Mouse (Mus musculus) G1E (cell line): ENCODE measurements around the gene Lmcd1. TPM values are rescaled to one million over a fixed set of nuclear protein-coding genes. Genes with fewer than 3 reads are reported as not detected.

ENCODE experiments used
- ATAC-seq: 2 replicates; pipeline ENCODE4 v1.8.0; 2016; ENCODE audit warnings: mild to moderate bottlenecking; ENCODE audit not compliant: insufficient number of reproducible peaks, poor library complexity, low FRiP score, severe bottlenecking; ENCODE audit errors: extremely low read depth
- DNase-seq: peaks from one replicate; pipeline ENCODE4 v3.0.0; 2012; ENCODE audit warnings: low spot score
- H3K27me3 ChIP-seq: 2 replicates; pipeline ENCODE4 v1.6.1; 2012; ENCODE audit warnings: mild to moderate bottlenecking, low read length, inconsistent platforms; ENCODE audit not compliant: insufficient read depth
- H3K36me3 ChIP-seq: replicated peaks from 2 replicates; pipeline ENCODE3; 2012; ENCODE audit warnings: mild to moderate bottlenecking, inconsistent platforms
- H3K4me1 ChIP-seq: 2 replicates; pipeline ENCODE4 v1.6.1; 2012; ENCODE audit warnings: low read depth, low read length, inconsistent platforms, mixed read lengths; ENCODE audit not compliant: insufficient read depth
- H3K4me3 ChIP-seq: 2 replicates; pipeline ENCODE4 v1.5.1; 2012; ENCODE audit warnings: low read depth, mild to moderate bottlenecking, inconsistent platforms, low read length, moderate library complexity, mixed read lengths
- H3K9me3 ChIP-seq: replicated peaks from 2 replicates; pipeline ENCODE4 v1.6.1; 2012; ENCODE audit warnings: inconsistent platforms
- CTCF ChIP-seq: IDR thresholded peaks from 2 replicates; pipeline ENCODE4 v1.5.1; 2012; ENCODE audit warnings: low read depth, low read length, inconsistent platforms, mixed read lengths
- GATA1 ChIP-seq: IDR thresholded peaks from 2 replicates; pipeline ENCODE4 v1.6.1; 2012; ENCODE audit warnings: borderline replicate concordance, low read length, inconsistent platforms, mixed read lengths
- GATA2 ChIP-seq: IDR thresholded peaks from 2 replicates; pipeline ENCODE4 v1.6.1; 2012; ENCODE audit warnings: low read depth, low read length, inconsistent platforms, borderline replicate concordance
- POLR2AphosphoS5 ChIP-seq: IDR thresholded peaks from 2 replicates; pipeline ENCODE4 v1.6.1; 2012; ENCODE audit warnings: low read depth, low read length, inconsistent platforms; ENCODE audit not compliant: insufficient replicate concordance
- TAL1 ChIP-seq: conservative IDR thresholded peaks from 2 replicates; pipeline ENCODE4 v1.6.1; 2012; ENCODE audit warnings: low read depth, low read length, inconsistent platforms, mixed read lengths
- polyA plus RNA-seq: library from polyadenylated mRNA; stranded (reverse); fragments of >175 nt; gene quantifications from 2 replicates; pipeline ENCODE4 v1.2.3, GENCODE M21; 2012
- total RNA-seq, 2 experiments: library from RNA; stranded (forward) in 1 of 2; stranded (reverse) in 1 of 2; fragments of 200-1000 nt in 1 of 2; fragments of >200 nt in 1 of 2; fragmentation: Nextera tagmentation in 1 of 2; gene quantifications; 2 replicates each; pipeline ENCODE4 v1.2.3; 2014 to 2017

Gene Lmcd1
- total and polyA plus RNA-seq, 3 experiments, result 0.11 TPM; not detected in 2

GRCm38 (mm10) chr6:112364581-112364980 is 91.0 kb downstream of the Lmcd1 start:
- no peaks in the 10 kb centered on the region for H3K4me1 ChIP-seq
- H3K4me3 ChIP-seq, result no peak overlapping the region
- no peak for DNase-seq
- no peaks in the 10 kb centered on the region for H3K36me3 ChIP-seq
- peaks cover 58% of the 10 kb centered on the region for H3K9me3 ChIP-seq
- no peaks in the 10 kb centered on the region for H3K27me3 ChIP-seq
- TF ChIP-seq GATA1 (no peak), GATA2 (no peak), TAL1 (no peak), POLR2AphosphoS5 (no peak), CTCF (no peak)
- no peak for ATAC-seq

GRCm38 (mm10) chr6:112365294-112365693 is 91.7 kb downstream of the Lmcd1 start:
- TF ChIP-seq GATA2 (no peak), POLR2AphosphoS5 (no peak), CTCF (no peak), GATA1 (no peak), TAL1 (no peak)
- Histone ChIP-seq H3K4me1 (no peaks in the 10 kb centered on the region), H3K36me3 (no peaks in the 10 kb centered on the region), H3K4me3 (no peak overlapping the region), H3K27me3 (no peaks in the 10 kb centered on the region), H3K9me3 (peaks cover 62% of the 10 kb centered on the region)
- DNase-seq, result no peak
- no peak for ATAC-seq

GRCm38 (mm10) chr6:112373886-112374585 is 100.5 kb downstream of the Lmcd1 start:
- peaks cover 80% of the 10 kb centered on the region for H3K9me3 ChIP-seq
- H3K4me3 ChIP-seq, result no peak overlapping the region
- DNase-seq (no peak), ATAC-seq (no peak)
- H3K36me3 ChIP-seq, result no peaks in the 10 kb centered on the region
- H3K4me1 ChIP-seq, result no peaks in the 10 kb centered on the region
- no peak for TF ChIP-seq POLR2AphosphoS5
- peak; percentile 37 for TF ChIP-seq CTCF
- TF ChIP-seq GATA2, result no peak
- H3K27me3 ChIP-seq, result no peaks in the 10 kb centered on the region

- Histone ChIP-seq H3K9me3 (peaks cover 84% of the 10 kb centered on the region), H3K4me1 (no peaks in the 10 kb centered on the region), H3K36me3 (no peaks in the 10 kb centered on the region), H3K27me3 (no peaks in the 10 kb centered on the region), H3K4me3 (no peak overlapping the region)
- no peak for DNase-seq
- TF ChIP-seq GATA1, result no peak
- no peak for TF ChIP-seq TAL1
- TF ChIP-seq CTCF, result no peak
- no peak for TF ChIP-seq POLR2AphosphoS5
- no peak for TF ChIP-seq GATA2
- no peak for ATAC-seq
Measured at GRCm38 (mm10) chr6:112375661-112376392, 102.3 kb downstream of the Lmcd1 start.

GRCm38 (mm10) chr6:112379054-112379453 is 105.5 kb downstream of the Lmcd1 start:
- Histone ChIP-seq H3K4me1 (no peaks in the 10 kb centered on the region), H3K27me3 (no peaks in the 10 kb centered on the region), H3K4me3 (no peak overlapping the region), H3K36me3 (no peaks in the 10 kb centered on the region), H3K9me3 (peaks cover 90% of the 10 kb centered on the region)
- TF ChIP-seq GATA2 (no peak), CTCF (no peak), TAL1 (no peak), GATA1 (no peak), POLR2AphosphoS5 (no peak)
- DNase-seq, result no peak
- no peak for ATAC-seq

Other genes starting within 250 kb of the Lmcd1 start
- not detected in 2 replicates for gene Ssu2, start 114.3 kb downstream of the Lmcd1 start, total RNA-seq (2014; fragmentation: Nextera tagmentation)
- gene Ssu2, start 114.3 kb downstream of the Lmcd1 start, total RNA-seq (2017), result not detected in 2 replicates
- gene Ssu2, start 114.3 kb downstream of the Lmcd1 start, polyA plus RNA-seq, result not detected in 2 replicates
- not detected in 2 replicates for gene Cav3, start 185.7 kb downstream of the Lmcd1 start, total RNA-seq (2014; fragmentation: Nextera tagmentation)
- not detected in 2 replicates for gene Cav3, start 185.7 kb downstream of the Lmcd1 start, total RNA-seq (2017)
- not detected in 2 replicates for gene Cav3, start 185.7 kb downstream of the Lmcd1 start, polyA plus RNA-seq
- not detected in 2 replicates for gene Oxtr, start 216.2 kb downstream of the Lmcd1 start, total RNA-seq (2014; fragmentation: Nextera tagmentation)
- 0.06 and 0.27 TPM in 2 replicates for gene Oxtr, start 216.2 kb downstream of the Lmcd1 start, total RNA-seq (2017)
- gene Oxtr, start 216.2 kb downstream of the Lmcd1 start, polyA plus RNA-seq, result 0.01 TPM in 1 of 2 replicates, not detected in the other